Mouse (Mus musculus): ENCODE data around the gene Ubac1. TPM values are rescaled to one million over a fixed set of nuclear protein-coding genes. Genes with fewer than 3 reads are reported as not detected.

Gene Ubac1
- 10 to 100 TPM; 30.4 to 44.8 TPM for total RNA-seq (2021)
- long read RNA-seq, experiment 1, transcript Ubac1-201 (10 exons, 1,852 nt) = major isoform, 39 of 50 reads
- long read RNA-seq, experiment 1, partial matches to known transcripts = 1 of 50 reads
- long read RNA-seq, experiment 1, other reads (novel, unspliced or antisense) = 10 of 50 reads
- long read RNA-seq, experiment 2, transcript Ubac1-201 (10 exons, 1,852 nt) = major isoform, 85 of 110 reads
- long read RNA-seq, experiment 2, partial matches to known transcripts = 4 of 110 reads
- long read RNA-seq, experiment 2, other reads (novel, unspliced or antisense) = 21 of 110 reads

DNA sequence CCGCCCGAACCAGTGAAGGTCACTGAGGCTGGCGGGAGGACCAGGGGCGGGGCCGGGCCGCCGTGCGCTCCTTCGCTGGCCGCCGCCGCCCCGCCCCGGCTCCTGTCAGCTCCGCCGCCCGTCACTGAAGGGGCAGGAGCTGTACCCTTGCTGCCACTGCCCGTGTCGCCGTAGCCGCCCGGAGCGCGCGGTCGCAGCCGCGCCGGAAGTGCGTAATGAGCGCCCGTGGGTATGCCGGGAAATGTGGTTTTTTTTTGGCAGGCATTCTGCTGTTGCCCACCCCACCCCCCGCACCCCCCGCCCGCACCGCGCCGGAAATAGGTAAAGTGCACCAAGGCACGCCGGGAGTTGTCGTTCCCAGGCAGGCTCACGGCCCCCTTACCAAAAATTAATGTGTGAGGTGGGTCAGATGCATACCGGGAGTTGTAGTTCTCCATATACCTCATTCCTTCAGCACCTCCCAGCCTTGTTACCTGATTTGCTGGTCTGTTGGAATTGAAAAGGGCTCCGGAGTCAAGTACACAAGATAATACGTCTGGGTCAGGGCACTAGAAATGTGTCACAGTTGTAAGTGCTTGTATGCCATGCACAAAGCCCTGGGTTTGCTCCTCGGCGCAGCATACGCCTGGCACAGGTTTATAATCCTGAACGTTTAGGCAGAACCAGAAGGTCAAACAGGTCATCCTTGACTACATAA lies at the start of gene Ubac1:
Ubac1 (minus strand) TSS at position 187 of the 697 bp plus-strand sequence.
- peak; percentile 84 to 85 for DNase-seq (ENCODE audit: low spot score in 2 of 2)

DNA sequence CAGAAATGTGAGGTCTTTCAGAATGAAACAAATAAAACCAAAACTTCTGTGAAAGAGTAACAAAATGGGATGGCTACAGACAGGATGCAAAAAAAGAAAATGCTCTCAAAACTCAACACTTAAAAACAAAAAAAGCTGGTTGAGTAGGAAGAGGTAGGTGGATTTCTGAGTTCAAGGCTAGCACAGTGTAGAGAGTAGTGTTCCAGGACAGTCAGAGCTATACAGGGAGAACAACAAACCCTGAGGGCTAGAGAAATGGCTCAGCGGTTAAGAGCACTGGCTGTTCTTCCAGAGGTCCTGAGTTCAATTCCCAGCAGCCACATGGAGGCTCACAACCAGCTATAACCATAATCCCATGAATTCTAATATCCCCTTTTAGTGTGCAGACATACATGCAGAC lies 47.0 kb upstream of the Ubac1 start:
- no peak for DNase-seq (ENCODE audit: low spot score in 2 of 2)

DNA sequence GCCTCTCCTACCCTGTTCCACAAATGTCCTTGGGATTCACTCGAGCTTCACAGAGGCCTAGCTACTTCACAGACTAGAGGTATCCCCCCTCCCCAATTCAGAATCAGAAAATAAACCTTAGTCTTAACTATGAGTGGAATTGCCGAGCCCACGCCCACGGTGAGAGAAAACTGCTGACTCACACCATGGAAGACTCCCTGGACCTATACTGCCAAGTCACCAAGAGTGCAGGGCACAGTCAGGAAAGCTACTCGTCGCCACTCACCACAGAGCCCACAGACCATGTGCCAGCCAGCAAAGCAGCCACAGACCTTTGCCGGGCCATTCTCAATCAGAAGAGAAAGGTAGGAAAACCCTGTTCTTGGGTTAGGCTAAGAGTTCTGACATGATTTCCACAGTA lies 46.6 kb upstream of the Ubac1 start:
- no peak for DNase-seq (ENCODE audit: low spot score in 2 of 2)

DNA sequence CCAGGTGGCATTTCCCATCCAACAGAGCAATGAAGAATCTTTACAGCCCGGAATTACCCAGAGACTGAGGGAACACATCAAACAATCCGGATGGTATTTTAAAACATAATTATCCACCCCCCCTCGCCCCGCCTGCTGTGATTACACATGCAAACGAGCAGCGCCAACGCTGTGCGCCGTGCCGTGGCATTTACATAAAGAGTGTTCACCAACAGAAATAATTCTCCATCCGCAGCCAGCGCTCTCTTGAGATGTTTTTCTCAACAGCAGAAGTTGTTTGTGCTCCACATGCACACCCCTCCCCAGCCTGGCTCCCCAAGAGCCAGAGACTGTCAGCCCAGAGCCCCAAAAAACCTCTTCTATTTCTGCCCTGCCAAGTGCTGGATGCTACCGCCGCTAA lies 45.0 kb upstream of the Ubac1 start:
- no peak for DNase-seq (ENCODE audit: low spot score in 2 of 2)

DNA sequence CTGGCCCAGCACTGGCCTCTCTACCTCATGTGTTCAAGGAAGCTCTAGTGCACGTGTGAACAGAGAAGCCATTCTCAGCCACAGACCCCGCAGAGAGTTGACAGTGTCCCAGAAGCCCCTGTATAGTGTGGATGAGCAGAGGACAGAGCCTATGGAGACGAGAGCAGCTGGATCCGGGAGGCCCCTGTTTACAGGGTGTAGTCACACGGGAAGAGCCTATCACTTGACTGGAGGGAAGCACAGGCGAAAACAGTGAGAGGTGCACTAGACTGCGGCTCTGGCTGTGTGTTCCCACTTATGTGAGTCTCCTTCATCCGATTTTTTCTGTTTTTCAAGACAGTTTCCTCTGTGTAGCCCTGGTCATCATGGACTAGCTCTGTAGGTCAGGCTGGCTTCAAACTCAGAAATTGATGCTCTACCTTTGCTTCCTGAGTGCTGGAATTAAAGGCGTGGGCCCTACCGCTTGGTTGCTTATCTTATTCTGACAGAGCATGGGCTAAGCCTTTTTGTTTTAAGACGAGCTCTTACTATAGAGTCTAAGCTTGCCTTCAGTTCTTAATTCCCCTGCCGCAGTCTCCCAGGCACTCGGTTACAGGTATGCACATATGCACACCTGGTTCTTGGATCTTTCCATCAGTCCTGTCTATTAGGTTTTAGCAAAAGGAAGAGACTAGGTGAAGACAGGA lies 41.3 kb upstream of the Ubac1 start:
- no peak for DNase-seq (ENCODE audit: low spot score in 2 of 2)

DNA sequence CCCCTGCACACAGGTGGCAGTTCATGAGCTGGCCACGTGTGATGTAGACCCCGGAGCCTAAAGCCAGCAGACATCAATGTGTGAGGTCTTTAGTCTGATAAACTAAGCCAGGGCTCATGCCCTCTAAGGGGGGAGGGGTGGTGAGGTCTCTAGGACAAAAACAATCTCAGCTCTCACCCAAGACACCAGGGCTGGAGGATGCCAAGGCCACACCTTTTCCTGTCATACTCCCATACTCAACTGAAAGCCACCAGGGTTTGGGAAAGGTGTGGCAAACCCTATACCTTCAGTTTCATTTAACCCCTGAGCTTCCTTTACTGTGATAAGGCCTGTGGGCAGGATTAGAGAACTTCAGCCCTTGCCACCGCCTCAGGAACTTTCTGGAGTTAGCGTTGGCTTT lies 40.7 kb upstream of the Ubac1 start:
- no peak for DNase-seq (ENCODE audit: low spot score in 2 of 2)

DNA sequence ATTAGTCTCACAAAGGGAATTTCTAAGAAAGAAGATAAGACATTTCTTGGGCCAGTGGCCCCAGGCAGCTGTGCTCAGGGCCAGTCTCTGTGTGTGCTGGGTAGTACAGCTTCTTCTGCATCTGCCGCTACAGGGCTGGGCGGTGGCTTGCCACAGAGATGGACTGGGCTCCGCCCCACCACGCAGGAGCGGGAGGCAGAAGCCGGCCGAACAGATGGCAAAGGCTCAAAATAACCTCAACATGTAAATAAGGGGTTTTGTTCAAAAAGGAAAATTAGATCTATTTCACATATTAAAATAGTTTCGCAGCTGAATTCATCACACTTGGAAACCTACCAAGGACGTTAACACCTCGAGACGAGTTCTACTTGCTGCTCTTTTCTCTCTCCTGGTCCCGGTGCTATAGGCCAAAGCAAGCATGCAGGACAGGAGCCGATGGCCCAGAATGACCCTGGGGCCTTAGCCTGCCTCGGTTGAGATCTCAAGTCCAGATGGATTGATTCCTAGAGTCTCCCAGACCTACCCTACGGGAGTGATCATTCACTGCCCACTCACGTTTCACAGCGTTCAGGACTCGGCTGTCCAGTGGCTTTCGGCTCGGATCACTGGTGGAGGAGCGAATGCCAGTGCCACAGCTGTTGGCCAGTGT lies 39.6 kb upstream of the Ubac1 start:
- DNase-seq (ENCODE audit: low spot score in 2 of 2) = no peak

DNA sequence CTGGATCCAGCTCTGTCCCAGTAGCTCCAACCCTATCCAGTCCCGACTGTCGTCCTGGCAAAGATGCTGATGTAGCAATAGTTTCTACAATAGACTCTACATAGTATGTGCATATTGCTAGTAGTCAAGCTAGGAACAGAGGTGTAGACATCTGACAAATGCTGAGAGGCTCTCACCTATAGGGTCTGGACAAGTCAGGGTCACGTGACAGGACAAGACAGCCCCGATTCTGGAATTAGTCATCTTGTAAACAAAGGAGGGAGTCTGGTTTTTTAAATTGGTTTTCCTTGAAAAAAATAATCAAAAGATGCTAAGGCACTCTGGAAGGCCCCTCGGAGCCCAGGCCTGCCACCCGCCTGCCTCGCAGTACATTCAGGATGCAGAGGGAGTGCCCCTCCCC lies 35.5 kb upstream of the Ubac1 start:
- DNase-seq (ENCODE audit: low spot score in 2 of 2) = no peak

DNA sequence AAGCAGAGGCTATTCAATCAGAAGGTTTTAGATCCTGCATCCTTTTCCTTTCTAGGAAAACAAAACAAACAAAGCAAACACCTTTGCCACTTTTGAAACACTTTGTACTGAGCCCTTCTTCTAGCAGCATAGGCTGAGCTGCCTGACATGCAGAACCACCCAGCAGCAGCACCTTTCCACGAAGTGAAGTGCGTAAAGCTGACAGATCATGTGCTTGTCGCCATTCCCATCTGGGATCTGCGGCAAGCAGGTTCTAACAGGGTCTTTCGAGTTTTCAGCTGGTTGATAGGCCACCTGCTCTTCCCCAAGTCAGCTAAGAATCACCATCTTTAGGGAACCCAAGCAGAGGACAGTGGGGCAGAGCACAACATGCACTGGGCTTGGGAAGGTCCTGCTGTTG lies 34.7 kb upstream of the Ubac1 start:
- no peak for DNase-seq (ENCODE audit: low spot score in 2 of 2)

DNA sequence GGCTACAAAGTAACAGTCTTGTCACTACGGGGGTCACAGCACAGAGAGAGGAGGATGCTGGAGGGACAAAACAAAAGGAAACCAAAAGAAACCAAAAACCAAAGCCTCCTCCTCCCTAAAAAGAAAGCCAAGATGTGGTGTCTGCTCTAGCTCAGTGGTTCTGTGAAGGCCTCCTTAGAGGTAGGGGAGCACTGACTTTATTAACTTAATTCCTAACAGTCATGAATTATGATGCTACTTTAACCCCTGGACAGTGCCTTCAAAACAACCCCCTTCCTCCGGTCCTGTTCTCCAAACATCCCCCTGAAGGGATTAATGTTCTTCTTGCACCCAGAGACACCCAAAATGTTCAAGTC lies 34.2 kb upstream of the Ubac1 start:
- no peak for DNase-seq (ENCODE audit: low spot score in 2 of 2)

DNA sequence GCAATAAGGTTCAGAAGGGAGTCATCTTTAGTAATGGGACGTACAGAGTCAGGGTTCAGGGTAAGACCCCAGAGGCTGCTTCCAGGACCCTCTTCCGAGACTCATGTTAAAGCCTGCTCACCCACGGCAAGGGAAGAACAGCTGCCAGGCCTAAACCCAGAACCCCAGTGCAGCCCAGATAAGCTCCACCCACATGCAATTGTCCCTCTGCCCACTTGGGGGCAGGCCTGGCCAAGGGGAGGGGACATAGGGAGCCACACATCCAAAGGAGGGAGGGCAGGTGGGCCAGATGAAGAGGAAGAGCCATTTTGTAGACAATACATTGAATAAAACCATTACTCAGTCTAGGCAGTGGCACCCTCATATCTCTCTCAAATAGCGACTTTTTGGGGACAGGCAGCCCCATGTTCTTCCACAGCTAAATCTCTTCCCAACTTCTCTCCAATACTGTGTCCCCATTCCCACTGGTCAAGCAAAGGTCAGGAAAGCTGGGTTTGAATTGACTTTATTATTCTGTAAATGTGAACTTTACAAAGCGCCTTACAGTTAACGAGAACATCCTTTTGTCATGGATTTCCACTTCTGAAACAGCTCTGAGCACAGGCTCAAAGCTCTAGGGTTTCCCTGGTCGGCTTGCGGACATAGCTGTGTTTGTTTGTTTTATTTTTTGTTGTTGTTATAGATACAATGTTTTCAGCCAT lies 33.6 kb upstream of the Ubac1 start:
- DNase-seq (ENCODE audit: low spot score in 2 of 2) = peak; percentile 69

DNA sequence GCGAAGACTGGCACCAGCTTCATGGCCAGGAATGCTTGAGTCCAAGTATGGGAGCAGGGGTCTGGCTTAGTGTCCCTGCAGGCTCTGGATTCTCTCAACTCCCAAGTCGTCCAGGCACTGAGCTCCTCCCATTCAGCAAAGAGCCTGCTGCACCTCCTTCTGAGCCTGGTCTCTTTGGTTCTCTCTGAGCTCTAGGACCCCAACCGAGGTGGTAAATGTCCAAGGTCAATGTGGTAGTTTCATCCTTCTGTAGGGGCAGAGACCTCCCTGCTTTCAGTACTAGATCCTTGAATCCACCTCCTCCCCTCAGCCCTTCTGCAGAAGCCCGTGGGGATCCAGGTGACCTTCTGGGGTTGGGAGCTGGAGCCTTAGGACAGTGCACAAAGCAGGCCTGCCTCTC lies 31.3 kb upstream of the Ubac1 start:
- DNase-seq (ENCODE audit: low spot score in 2 of 2) = no peak

DNA sequence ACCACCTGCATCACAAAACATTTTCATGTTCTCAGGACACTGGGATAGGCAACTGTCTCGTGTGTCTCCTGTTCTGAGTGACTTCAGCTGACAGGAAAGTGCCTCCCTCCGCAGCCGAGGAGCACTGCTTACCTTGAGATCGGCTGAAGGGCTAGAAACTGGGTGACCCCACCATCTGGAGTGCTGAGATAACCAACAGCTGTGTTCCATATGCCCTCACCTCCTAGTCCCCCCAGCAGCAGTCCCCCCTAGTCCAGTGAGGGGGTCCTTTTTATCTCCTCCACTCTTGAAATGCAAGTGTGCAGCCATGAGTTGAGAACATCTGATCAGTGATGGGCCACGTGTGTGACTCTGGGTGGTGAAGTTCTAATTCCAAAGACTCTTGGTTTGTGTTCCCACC lies 27.3 kb upstream of the Ubac1 start:
- DNase-seq (ENCODE audit: low spot score in 2 of 2) = no peak

DNA sequence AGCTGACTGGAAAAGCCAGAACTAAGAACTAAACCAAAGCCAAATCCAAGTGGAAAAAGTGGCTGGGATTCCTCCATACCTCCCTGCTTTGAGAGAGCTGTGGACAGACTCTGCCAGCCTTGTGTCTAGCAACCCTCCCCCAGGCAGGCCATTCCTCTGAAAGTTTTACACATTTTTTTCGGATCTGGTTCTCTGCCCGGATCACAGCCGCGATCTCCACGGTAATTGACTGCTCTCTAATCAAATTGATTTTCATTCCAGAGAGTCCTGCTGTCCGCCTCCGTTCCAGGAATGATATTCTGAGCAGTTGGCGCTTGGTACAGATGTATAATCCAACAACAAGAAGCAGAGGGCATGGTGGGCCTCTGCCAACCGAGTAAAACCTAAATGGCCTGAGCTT lies 22.7 kb upstream of the Ubac1 start:
- no peak for DNase-seq (ENCODE audit: low spot score in 2 of 2)

DNA sequence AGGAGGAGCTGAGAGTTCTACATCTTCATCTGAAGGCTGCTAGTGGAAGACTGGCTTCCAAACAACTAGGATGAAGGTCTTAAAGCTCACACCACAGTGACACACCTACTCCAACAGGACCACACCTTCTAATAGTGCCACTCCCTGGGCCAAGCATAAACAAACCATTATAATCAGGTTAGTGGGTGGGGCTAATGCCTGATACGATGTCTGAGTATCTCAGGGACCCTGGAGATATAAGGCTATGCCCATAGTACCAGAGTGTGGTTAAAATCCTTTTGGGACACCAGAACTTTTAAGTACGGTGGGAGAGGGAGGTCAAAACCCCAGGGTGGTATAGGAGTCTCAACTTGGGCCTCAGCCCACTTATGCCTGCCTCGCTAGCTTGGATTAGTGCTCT lies 21.1 kb upstream of the Ubac1 start:
- DNase-seq (ENCODE audit: low spot score in 2 of 2) = no peak

DNA sequence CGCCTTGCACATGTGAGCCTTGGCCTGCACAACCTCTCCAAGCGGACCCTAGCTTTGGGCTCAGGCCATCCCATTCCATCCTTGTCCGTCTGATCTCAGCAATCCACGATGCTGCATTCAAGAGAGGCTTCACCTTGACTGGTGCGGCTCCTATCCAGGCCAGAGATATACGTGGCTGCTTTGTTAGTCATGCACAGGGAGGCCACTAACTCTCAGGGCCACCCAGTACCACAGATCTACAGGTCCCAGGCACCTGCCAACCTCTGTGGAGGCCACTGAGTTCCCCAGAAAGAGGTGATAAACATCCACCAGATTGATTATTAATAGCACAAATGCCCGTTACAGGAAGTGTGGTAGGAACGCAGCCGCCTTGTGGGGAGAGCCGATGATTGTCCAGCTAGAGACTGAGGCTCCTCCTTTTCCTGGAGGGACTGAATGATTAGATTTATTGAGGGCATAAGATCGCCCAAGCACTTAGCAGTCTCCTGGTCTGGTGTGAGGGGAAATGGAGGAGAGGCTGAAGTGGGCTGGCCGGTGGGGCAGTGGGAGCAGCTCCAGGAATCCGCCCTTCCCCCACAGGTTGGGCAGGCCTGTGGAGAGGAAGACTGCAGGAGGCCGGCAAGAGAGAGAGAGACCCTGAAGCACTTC lies 19.7 kb upstream of the Ubac1 start:
- DNase-seq (ENCODE audit: low spot score in 2 of 2) = no peak

DNA sequence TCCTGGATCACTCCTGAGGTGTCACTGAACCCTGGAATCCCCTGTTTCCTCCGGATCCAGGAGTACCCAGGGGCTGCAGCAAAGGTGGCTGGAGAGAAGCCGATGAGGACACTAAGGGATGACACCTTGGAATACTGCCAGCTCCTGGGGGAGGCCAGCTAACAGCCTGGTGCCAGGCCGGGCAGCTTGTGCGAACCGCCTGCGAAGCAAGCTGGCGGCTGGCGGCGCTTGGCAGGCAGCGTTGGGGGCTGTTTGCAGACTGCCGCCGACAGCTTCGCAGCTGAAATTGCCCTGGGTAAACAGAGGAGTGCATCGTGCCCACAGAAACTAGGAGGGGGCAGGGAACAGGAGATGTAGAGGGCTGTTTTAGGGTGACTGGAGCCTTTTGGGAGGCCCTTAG lies 18.4 kb upstream of the Ubac1 start:
- peak in 1 of 2 experiments; percentile 23 for DNase-seq (ENCODE audit: low spot score in 2 of 2)

DNA sequence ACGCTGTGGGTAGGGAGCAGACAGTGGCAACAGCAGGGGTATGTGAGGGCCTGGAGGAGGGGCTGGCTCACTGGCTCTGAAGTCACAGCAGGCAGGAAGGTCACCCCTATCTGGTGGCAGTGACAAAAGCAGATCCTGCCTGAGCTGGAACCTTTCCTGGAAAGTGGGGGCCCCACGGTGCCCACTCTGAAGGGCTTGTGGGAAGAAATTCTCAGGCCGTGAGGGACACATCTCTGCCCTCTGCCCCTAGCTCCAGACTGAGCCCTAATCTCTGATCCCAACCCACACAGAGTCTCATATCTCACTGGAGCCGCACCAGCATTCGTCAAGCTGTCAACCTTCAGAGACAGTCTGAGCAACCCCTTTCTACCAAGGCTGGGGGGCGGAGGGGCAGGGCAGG lies 15.8 kb upstream of the Ubac1 start:
- DNase-seq (ENCODE audit: low spot score in 2 of 2) = no peak

DNA sequence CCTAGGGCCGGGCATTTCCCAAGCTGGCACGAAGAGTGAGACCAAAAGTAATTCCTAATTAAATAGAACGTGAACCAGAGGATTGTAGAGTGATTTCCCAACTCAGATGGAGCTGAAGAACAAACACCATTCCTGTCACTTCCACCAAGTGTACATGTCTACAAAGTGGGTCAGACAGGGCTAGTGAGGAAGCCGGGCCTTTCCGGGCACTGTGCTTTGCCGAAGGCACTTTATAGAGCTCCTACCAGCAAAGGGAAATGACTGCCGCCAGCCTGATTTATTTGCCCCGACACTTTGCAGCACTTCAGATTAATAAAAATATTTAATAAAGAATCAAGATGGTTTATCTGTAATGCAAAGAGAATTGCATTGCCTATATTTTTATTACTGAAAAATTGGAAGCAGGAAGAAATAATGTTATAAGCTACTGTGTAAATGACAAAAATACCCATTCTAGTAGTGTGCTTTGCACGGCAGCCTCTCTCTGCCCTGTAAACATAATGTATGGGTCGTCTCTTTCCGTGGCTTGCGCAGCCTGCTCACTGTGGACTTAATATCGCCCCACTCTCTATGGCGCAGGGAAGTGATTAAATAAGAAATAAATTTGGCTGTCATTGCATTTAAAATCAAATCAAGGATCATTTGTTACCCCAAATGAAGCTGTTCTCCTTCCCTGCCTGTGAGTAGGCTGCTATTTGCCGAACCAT lies 12.9 kb upstream of the Ubac1 start:
- DNase-seq (ENCODE audit: low spot score in 2 of 2) = no peak

DNA sequence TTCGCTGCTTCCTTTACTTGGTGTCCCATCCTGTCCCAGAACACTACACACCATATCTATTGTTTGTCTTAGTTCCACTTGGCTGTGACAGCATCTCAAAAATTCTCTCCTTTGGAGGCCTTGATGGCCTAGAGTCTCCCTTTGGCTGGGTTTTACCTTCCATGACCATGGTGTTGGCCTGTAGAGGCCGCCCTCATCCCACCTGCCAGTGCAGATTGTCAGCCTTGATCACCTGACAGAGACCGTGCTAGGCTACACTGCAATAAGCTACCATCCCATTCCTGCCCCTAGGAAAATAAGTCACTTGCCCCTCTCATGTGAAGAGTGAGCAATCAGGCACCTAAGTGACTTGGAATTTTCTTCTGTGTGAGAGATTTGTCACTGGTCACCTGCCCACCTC lies 8.7 kb upstream of the Ubac1 start:
- DNase-seq (ENCODE audit: low spot score in 2 of 2) = no peak
